Mouse (Mus musculus): ENCODE measurements around the gene Olfr91.

- TF ChIP-seq MAX (IDR thresholded peaks at IDR 0.05; ENCODE audit: low read depth) (no peak), POLR2A (IDR thresholded peaks at IDR 0.05; ENCODE audit: insufficient read length, low read depth) (no peak), MYOG (IDR thresholded peaks at IDR 0.05; ENCODE audit: control insufficient read depth in 1 of 3, insufficient read depth in 1 of 3, insufficient read length in 2 of 3, low read depth in 2 of 3) (no peak), USF1 (IDR thresholded peaks at IDR 0.05; ENCODE audit: low read depth) (no peak), CEBPB (IDR thresholded peaks at IDR 0.05; ENCODE audit: insufficient read depth, poor library complexity, severe bottlenecking) (no peak), POLR2AphosphoS2 (IDR thresholded peaks at IDR 0.05; ENCODE audit: insufficient read length, low read depth) (no peak), MYOD1 (IDR thresholded peaks at IDR 0.05; ENCODE audit: control insufficient read depth in 1 of 3, insufficient read length in 2 of 3, low read depth in 2 of 3) (no peak), TCF12 (IDR thresholded peaks at IDR 0.05; ENCODE audit: insufficient read depth, poor library complexity, severe bottlenecking) (no peak), SRF (IDR thresholded peaks at IDR 0.05; ENCODE audit: control insufficient read depth, insufficient read length, low read depth) (no peak), TCF3 (IDR thresholded peaks at IDR 0.05; ENCODE audit: insufficient read length, low read depth) (no peak), E2F4 (IDR thresholded peaks at IDR 0.05; ENCODE audit: insufficient read depth) (no peak), REST (IDR thresholded peaks at IDR 0.05; ENCODE audit: insufficient read depth, insufficient read length) (no peak)
Measured at GRCm38 (mm10) chr17:37067861-37068260, 30.2 kb downstream of the Olfr91 start.

All from myocyte (in vitro differentiated cells).